10 mouse cellular contexts compared by ENCODE assay signal in genomic region chr2:124460956-124461355, GRCm38 (mm10).
DNase-seq lines count a peak whose midpoint lies in the region; ATAC-seq and TF ChIP-seq lines count a peak whose summit lies in the region.
"Had no signal": no experiment of that assay in that cellular context is flagged by ENCODE, and none has a peak within 500 bp of the region (broad histone marks: within the 10 kb centered on the region; RNA-seq: fewer than 3 reads in every experiment).

No protein-coding gene starts in this region.

- no peaks in the 10 kb centered on the region for H3K9me3 ChIP-seq in intestine, embryonic 15.5 days

- peak overlapping the region; percentile 45; the same call in 1 of the 2 replicates for H3K27ac ChIP-seq in embryonic fibroblast, embryonic 13.5 days (ENCODE audit: insufficient read depth, low read length)
- H3K27ac ChIP-seq in intestine, embryonic 15.5 days: no peak overlapping the region

- peak; percentile 28 to 42 for DNase-seq in kidney, postnatal 4 days
- no peak for DNase-seq in kidney, adult 8-10 months
- peak; percentile 44 to 57 for DNase-seq in heart, adult 9 months (ENCODE audit: low spot score in 2 of 2)
- no peak for DNase-seq in urinary bladder, postnatal 36 days (ENCODE audit: low spot score in 2 of 2)
- DNase-seq in layer of hippocampus, postnatal 14 days (ENCODE audit: low spot score in 2 of 2): no peak
- DNase-seq in left cerebral cortex, postnatal 10 days (ENCODE audit: extremely low spot score in 1 of 2, low spot score in 2 of 2): no peak
- DNase-seq: cerebellum, adult 9-10 months had no signal

- H3K4me1 ChIP-seq in embryonic fibroblast, embryonic 13.5 days (ENCODE audit: control insufficient read depth, insufficient read depth, low read length): no peaks in the 10 kb centered on the region
- H3K4me1 ChIP-seq in intestine, embryonic 15.5 days (replicated peaks): 0 out of 2 replicates have a peak, but pooled peaks cover 4% of the 10 kb centered on the region

- H3K4me2 ChIP-seq in intestine, embryonic 15.5 days (replicated peaks): no peak overlapping the region

- no peak overlapping the region for H3K9ac ChIP-seq in intestine, embryonic 15.5 days

- WGBS in intestine, embryonic 15.5 days: 23% methylated on average over 2 of the region's 2 CpGs

- intact Hi-C loops in left cerebral cortex, postnatal 10 days (cut with DNase I): no loop called here

- no peaks in the 10 kb centered on the region for H3K36me3 ChIP-seq in intestine, embryonic 15.5 days

- no peaks in the 10 kb centered on the region for H3K27me3 ChIP-seq in intestine, embryonic 15.5 days (replicated peaks)

- TF ChIP-seq CTCF in embryonic fibroblast, embryonic 13.5 days (IDR thresholded peaks at IDR 0.05; ENCODE audit: borderline replicate concordance, insufficient read depth, low read length): no peak

- no peak overlapping the region for H3K4me3 ChIP-seq in embryonic fibroblast, embryonic 13.5 days (ENCODE audit: insufficient read depth, low read length)
- no peak overlapping the region for H3K4me3 ChIP-seq in intestine, embryonic 15.5 days (replicated peaks)
- H3K4me3 ChIP-seq: erythroblast, embryonic 14.5 days had no signal

- ATAC-seq in intestine, embryonic 15.5 days: peak; percentile 42; the same call in 1 of the 2 replicates

- TF ChIP-seq POLR2A in embryonic fibroblast, embryonic 13.5 days (IDR thresholded peaks at IDR 0.05; ENCODE audit: low read depth, low read length): no peak

Comparison
In these comparisons a context has a peak if more than half of its experiments do, and no peak if none do; other contexts are left out.
1. DNase-seq: peak in kidney, postnatal 4 days (2 of 2) and heart, adult 9 months (2 of 2); none in kidney, adult 8-10 months (0 of 2), urinary bladder, postnatal 36 days (0 of 2), layer of hippocampus, postnatal 14 days (0 of 2) and left cerebral cortex, postnatal 10 days (0 of 2).